Mouse (Mus musculus): Measurements from ENCODE around the gene Pdcd2. TPM values are rescaled to one million over a fixed set of nuclear protein-coding genes. Genes with fewer than 3 reads are reported as not detected.
"Not testable (repeated sequence)": the region's sequence is repeated elsewhere in the genome, so short reads cannot be mapped to it uniquely, and the experiment has no call there.

The Pdcd2 gene
- 10 to 100 TPM; 14.4 to 27.1 (median 18.0) TPM for total RNA-seq (2022)

GRCm38 (mm10) chr17:15526986-15527810, at the start of gene Pdcd2:
TSS of gene Pdcd2 (minus strand) at chr17:15527301.
- peak; percentile 90 to 91 for DNase-seq (ENCODE audit: low spot score in 2 of 2)

GRCm38 (mm10) chr17:15575056-15575455, 48.0 kb upstream of the Pdcd2 start:
- DNase-seq (ENCODE audit: low spot score in 2 of 2), result no peak

- DNase-seq (ENCODE audit: low spot score in 2 of 2), result no peak
These were observed 39.8 kb upstream of the Pdcd2 start for GRCm38 (mm10) chr17:15566908-15567307.

- no peak for DNase-seq (ENCODE audit: low spot score in 2 of 2)
These were observed 37.8 kb upstream of the Pdcd2 start for GRCm38 (mm10) chr17:15564928-15565300.

GRCm38 (mm10) chr17:15564014-15564927, 37.2 kb upstream of the Pdcd2 start, which contains the start of gene Prdm9:
TSS of gene Prdm9 (minus strand) at chr17:15564354.
- peak; percentile 98 to 99 for DNase-seq (ENCODE audit: low spot score in 2 of 2)

- DNase-seq (ENCODE audit: low spot score in 2 of 2), result no peak
These were observed 32.8 kb upstream of the Pdcd2 start for GRCm38 (mm10) chr17:15559946-15560345.

- no peak for DNase-seq (ENCODE audit: low spot score in 2 of 2)
These were observed 22.6 kb upstream of the Pdcd2 start for GRCm38 (mm10) chr17:15549713-15550112.

- no peak for DNase-seq (ENCODE audit: low spot score in 2 of 2)
These were observed 19.3 kb upstream of the Pdcd2 start for GRCm38 (mm10) chr17:15546440-15546839.

GRCm38 (mm10) chr17:15543868-15544267, 16.8 kb upstream of the Pdcd2 start:
- DNase-seq (ENCODE audit: low spot score in 2 of 2), result not testable (repeated sequence)

- no peak for DNase-seq (ENCODE audit: low spot score in 2 of 2)
These were observed 13.2 kb upstream of the Pdcd2 start for GRCm38 (mm10) chr17:15540309-15540708.

- no peak for DNase-seq (ENCODE audit: low spot score in 2 of 2)
These were observed 9.4 kb upstream of the Pdcd2 start for GRCm38 (mm10) chr17:15536457-15536904.

GRCm38 (mm10) chr17:15535943-15536342, 8.8 kb upstream of the Pdcd2 start:
- DNase-seq (ENCODE audit: low spot score in 2 of 2), result no peak

- no peak for DNase-seq (ENCODE audit: low spot score in 2 of 2)
These were observed 8.2 kb upstream of the Pdcd2 start for GRCm38 (mm10) chr17:15535162-15535800.

- DNase-seq (ENCODE audit: low spot score in 2 of 2), result no peak
These were observed 3.0 kb upstream of the Pdcd2 start for GRCm38 (mm10) chr17:15530141-15530540.

- DNase-seq (ENCODE audit: low spot score in 2 of 2), result no peak
These were observed 1.8 kb upstream of the Pdcd2 start for GRCm38 (mm10) chr17:15528887-15529286.

- no peak for DNase-seq (ENCODE audit: low spot score in 2 of 2)
These were observed 673 bp upstream of the Pdcd2 start for GRCm38 (mm10) chr17:15527811-15528136.

GRCm38 (mm10) chr17:15526304-15526703, 797 bp downstream of the Pdcd2 start:
- no peak for DNase-seq (ENCODE audit: low spot score in 2 of 2)

GRCm38 (mm10) chr17:15518766-15519165, 8.3 kb downstream of the Pdcd2 start:
- no peak for DNase-seq (ENCODE audit: low spot score in 2 of 2)

GRCm38 (mm10) chr17:15518186-15518585, 8.9 kb downstream of the Pdcd2 start:
- no peak for DNase-seq (ENCODE audit: low spot score in 2 of 2)

GRCm38 (mm10) chr17:15517776-15518175, 9.3 kb downstream of the Pdcd2 start:
- no peak for DNase-seq (ENCODE audit: low spot score in 2 of 2)

GRCm38 (mm10) chr17:15510694-15511093, 16.4 kb downstream of the Pdcd2 start:
- no peak for DNase-seq (ENCODE audit: low spot score in 2 of 2)

Data from gastrocnemius, adult 8-10 months (tissue).